Mouse (Mus musculus) left cerebral cortex, adult 8-10 months (tissue): Measurements from ENCODE around the gene Meis2. TPM values are rescaled to one million over a fixed set of nuclear protein-coding genes. Genes with fewer than 3 reads are reported as not detected.

ENCODE experiments used
- DNase-seq, 2 experiments: peaks; one replicate each; pipeline ENCODE4 v3.0.0; 2022; ENCODE audit warnings: low spot score in 2 of 2
- total RNA-seq, 4 experiments: library from RNA; stranded (reverse); gene quantifications; 2 replicates each; pipeline ENCODE4 v1.2.4; 2022

The Meis2 gene
- total RNA-seq, result 100 to 1,000 TPM; 141 to 190 (median 171) TPM

DNA sequence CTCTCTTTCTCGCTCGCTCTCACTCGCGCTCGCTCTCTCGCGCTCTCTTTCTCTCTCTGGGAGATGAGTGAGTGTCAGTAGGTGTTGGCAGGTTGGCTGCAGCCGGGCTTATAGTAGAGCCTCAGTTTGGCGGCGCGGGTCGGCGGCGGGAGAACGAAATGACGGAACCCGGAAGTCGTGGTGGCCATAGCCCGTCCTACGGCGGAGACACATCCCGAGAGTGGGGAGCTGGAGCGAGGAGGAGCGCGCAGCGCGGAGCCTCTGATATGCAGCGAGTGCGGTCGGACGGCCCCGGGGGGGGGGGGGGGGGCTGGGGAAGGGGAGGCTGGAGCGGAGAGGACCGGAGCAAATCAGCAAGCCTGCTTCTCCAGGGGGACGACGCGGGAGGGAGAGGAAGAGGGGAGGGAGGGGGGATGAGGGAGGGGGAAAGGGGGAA is at the start of gene Meis2:
Gene Meis2 (minus strand): TSS at position 270 of the 436 bp plus-strand sequence.
- DNase-seq, result peak; percentile 67 to 82

GRCm38 (mm10) chr2:116106194-116106593 is 40.6 kb upstream of the Meis2 start:
- no peak for DNase-seq

DNA sequence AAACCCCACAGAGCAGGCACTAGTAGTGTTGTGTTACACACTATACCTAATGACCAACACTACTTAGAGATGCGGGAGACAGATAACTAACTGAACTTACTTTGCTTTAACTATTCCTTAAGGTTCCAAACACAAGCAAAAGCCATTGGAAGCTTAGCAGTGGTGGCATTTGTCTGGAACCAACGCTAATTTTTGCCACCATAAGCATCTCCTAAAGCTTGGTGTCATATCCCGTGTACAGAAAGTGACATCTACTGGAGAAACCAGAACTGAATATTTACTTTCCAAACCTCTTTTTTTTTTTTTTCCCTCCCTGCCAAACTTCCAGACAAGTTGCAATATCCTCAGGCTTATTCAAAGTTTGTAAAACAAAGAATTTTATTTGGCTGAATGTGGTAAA is 39.5 kb upstream of the Meis2 start:
- no peak for DNase-seq

DNA sequence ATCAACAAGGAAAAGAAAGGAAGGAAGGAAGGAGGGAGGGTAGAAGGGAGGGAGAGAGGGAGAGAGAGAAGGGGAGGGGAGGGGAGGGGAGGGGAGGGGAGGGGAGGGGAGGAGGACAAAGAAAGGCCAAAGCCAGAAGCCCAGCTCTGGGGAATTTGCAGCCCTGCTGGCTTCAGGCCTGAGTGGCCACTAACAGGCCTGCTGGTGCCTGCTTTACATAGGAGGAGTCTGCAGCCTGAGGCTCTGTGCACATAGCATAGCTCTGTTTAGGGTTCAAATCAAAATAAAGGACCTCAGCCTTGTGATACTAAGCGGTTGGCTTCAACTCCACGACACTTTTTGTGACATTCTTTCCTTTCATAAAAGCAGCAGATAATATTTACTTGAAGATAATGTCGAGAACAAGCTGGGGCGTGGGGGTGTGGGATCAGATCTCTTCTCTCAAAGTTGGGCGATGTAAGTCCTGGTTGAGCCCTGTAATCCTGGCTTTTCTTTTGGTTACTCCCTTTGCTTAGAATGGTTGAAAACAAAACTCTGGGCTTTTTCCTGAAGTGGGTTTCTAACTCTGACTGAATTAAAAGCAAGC is 37.9 kb upstream of the Meis2 start:
- DNase-seq, result no peak

GRCm38 (mm10) chr2:116101221-116101620 is 35.6 kb upstream of the Meis2 start:
- DNase-seq, result no peak

DNA sequence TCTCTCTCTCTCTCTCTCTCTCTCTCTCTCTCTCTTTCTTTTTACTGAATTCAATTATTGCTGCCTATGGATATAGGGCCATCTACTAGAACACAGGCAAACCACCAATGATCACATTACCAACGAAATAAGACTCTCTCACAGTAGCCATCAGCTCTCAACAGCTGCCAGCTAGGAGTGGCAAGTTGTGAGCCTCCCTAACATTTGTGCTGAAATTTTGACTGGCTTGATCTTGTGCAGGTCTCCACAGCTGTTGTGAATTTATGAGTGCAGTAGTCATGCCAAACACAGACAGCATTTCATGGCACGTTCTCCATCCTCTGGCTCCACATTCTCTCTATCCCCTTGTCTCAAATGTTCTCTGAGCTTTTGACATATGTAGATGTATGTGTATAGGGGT is 15.3 kb upstream of the Meis2 start:
- DNase-seq, result no peak

GRCm38 (mm10) chr2:116078841-116079240 is 13.2 kb upstream of the Meis2 start:
- DNase-seq, result no peak

GRCm38 (mm10) chr2:116077716-116078115 is 12.1 kb upstream of the Meis2 start:
- no peak for DNase-seq

DNA sequence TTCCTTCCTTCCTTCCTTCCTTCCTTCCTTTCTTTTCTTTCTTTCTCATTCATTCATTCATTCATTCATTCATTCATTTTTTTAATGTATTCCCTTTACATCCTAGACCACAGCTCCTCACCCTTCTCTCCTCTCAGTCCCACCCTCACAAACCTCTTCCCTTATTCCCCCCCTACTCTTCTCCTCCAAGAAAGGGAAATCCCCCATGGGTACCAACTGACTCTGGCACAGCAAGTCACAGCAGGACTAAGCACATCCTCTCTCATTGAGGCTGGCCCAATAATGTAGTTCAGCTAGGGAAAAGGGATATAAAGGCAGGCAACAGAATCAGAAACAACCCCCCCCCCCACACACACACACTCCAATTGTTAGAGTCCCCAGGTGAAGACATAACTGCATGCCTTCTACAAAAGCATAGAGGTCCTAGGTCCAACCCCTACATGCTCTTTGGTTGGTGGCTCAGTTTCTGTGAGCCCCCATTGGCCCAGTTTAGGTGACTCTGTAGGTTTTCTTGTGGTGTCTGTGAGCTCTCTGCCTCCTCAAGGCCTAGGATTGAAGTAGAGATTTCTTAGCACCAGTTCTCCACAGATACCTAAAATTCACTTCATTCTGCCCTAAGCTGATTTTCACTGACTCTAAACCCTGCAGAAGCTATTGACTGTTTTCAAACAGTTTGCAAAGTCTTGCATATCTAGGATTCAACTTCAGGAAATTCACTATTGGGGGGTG is 11.3 kb upstream of the Meis2 start:
- no peak for DNase-seq

DNA sequence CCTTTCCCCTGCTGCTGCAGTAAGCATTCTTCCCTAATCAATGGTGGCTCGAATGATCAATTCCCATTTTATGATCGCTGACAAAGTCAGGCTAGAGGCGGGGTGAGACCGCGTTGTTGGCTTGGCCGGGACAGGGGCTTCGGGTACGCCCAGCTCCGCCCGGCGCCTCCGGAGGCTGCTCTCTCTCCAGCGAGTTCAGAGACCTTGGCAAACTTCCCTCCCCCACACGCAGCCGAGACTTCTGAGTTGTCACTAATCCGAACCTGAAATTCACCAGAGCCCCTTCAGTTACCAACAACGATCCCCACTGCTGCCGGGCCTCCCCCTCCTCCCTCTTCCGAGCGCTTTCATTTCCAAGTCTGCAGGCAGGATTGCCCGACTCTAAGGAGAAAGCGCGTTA is 10.3 kb upstream of the Meis2 start:
- DNase-seq, result peak in 1 of 2 experiments; percentile 51

DNA sequence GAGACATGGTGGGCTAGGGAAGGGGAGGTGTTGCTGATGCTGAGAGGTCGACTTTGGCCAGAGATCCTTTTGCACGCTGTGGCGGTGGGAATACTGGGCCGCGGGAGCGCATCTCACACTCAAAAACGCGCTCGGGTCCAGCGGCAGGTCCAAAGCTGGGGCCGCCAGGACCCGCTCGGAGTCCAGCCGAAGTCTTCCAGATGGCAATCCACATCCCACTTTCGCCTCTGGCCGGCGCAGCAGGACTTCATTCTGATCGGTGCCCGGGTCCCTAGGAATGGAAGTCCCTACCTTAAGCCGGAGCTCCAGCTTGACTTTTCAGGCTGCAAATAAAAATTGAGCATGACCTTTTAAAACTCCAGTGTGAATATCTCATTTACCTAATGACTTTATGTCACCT is 9.8 kb upstream of the Meis2 start:
- peak in 1 of 2 experiments; percentile 37 for DNase-seq

GRCm38 (mm10) chr2:116074726-116075440 is 9.2 kb upstream of the Meis2 start:
- no peak for DNase-seq

- DNase-seq, result no peak
Measured at GRCm38 (mm10) chr2:116074061-116074460, 8.4 kb upstream of the Meis2 start.

GRCm38 (mm10) chr2:116073311-116073904 is 7.8 kb upstream of the Meis2 start:
- no peak for DNase-seq

- DNase-seq, result no peak
Measured at GRCm38 (mm10) chr2:116072706-116073105, 7.1 kb upstream of the Meis2 start.

- no peak for DNase-seq
Measured at GRCm38 (mm10) chr2:116072321-116072640, 6.6 kb upstream of the Meis2 start.

DNA sequence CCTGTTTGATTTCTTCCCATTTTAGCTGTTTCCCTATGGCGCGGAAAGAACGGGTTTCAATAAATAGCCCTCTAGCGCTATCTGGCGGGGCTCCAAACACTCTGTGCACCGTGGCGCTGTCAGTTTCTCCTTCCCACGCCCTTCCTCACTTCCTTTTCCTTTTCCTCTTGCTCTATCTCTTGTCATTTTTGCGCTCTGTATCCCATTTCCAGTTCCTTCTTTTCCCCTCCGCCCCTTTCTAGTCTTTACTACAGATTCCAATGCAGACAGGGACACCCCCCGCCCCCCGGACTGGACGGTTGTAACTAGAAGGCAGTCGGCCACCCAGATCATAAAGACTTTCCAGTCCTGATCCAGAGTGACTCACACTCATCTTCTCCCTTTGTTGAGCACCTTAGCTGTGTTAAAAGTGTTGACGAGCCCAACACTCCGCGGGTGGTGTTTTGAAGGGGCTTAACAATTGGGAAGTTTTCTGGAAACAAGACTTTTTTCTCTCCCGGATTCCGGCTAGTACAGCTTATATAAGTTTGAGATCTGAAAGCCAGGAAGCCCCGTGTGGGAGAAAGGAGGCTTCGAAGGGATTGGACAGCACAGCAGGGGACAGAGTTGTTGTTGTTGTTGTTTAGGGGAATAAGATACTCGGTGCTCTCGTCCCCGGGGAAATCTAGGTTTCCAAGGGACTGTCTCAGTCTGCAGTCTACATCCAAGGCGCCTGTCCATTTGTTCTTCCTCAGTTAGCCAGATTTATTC is 6.1 kb upstream of the Meis2 start:
- DNase-seq, result peak in 1 of 2 experiments; percentile 57

GRCm38 (mm10) chr2:116070614-116071425 is 5.2 kb upstream of the Meis2 start:
- DNase-seq, result no peak

DNA sequence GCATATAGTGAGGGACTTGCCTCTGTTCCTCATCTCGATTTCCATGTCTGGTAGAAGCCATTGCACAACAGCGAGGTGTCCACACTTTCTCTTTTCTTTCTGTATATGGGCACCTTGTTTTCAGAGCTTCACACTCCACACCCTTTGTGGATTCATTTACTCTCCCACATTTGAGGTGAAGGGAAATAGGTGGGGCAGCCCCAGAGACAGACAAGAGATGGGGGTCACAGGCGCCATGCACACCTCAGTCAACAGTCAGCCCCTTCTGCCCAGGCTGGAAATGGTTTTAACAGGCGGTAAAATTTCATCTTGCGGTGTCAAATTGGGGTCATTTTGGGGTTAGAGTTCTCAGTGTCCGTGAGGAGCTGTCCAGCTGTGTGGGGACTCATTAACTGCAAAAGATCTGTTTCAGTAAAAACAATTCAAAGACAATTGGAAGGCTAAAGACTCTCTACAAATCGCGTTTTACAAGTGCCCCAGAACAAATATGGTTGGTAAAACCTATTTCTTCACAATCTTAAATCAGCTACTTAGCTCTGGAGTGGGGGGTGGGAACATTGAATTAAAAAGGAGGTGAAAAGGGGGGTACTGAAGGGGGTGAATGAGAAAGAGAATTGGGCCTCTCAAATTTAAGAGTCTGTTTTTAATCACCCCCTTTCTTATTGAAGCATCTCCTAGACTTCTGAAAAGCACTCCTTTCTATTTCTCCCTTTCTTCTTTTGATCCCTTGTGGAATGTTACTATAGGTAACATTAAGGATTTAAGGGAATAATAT is 4.0 kb upstream of the Meis2 start:
- DNase-seq, result no peak

- DNase-seq, result no peak
Measured at GRCm38 (mm10) chr2:116068901-116069300, 3.3 kb upstream of the Meis2 start.
